Mouse (Mus musculus) erythroid progenitor cell, adult 5-6 weeks (primary cell): ENCODE results near the gene Nhlrc2. TPM values are rescaled to one million over a fixed set of nuclear protein-coding genes. Genes with fewer than 3 reads are reported as not detected.

Experiments used
- ATAC-seq: replicated peaks from 2 replicates; pipeline ENCODE4 v1.8.0; 2016; ENCODE audit warnings: moderate number of reproducible peaks, mild to moderate bottlenecking, moderate TSS enrichment, inconsistent platforms; ENCODE audit not compliant: poor library complexity, low FRiP score, severe bottlenecking
- total RNA-seq, 2 experiments: library from RNA; stranded (forward) in 1 of 2; stranded (reverse) in 1 of 2; fragments of 150-400 nt in 1 of 2; fragments of 186-747, 209-891 nt in 1 of 2; gene quantifications; 2 replicates each; pipeline versions ENCODE4 v1.2.3 to v1.2.4; 2015 to 2017; ENCODE audit warnings: low replicate concordance in 2 of 2

The Nhlrc2 gene
- total RNA-seq, 2 experiments from 2014 or later: 12.2 to 26.8 TPM

DNA sequence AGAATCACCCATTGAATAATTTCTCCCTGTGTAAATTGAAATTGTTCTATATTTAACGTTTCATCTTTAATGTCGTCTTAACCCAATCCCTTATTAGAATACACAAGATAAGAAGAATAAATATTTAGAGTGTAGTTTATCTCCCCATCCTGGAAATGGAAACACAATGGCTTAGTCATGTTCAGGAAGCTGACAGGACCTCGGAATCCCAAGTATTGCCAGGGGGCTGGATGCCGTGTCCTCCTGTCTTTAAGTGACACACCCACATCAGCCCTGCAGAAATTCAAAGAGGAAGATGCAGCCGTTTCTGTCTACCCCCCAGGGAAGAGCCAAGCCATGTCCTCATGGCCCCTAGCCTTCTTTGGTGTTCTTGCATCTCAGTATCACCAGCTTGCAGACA is 60.9 kb downstream of the Nhlrc2 start:
- no peak for ATAC-seq

DNA sequence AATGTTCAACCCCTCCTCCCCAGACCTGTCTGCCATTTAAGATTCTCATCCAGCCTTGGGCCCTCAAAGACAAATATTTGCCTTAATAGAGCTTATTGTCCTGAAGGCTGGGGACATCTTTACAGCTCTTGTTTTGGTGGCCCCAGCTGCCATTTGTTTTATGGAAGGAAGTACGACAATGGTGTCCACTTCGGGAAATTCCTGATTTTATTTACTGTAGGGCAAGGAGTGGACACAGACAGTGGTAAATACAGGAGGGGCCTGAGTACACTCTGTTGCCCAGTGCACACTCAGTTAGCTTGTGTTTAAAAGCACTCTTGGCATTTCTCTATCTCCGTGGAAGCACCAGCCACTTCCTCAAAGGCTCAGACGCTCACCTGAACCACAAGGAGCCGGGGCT is 66.1 kb downstream of the Nhlrc2 start:
- no peak for ATAC-seq

DNA sequence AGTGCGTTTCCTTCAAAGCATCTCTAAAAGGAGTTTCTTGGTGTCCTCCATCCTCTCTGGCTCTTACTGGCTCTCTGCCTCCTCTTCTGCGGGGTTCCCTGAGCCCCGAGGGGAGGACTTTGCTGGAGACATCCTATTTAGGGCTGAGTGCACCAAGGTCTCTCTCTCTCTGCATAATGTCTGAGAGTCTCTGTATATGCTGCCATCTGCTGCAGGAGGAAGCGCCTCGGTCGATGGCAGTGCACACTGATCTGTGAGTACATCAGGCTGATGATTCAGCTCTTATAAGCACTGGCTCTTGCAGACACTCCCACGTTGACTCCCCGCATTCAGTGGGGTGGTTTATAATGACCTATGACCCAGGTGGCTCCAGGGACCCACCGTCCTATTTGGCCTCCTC is 70.8 kb downstream of the Nhlrc2 start:
- no peak for ATAC-seq

DNA sequence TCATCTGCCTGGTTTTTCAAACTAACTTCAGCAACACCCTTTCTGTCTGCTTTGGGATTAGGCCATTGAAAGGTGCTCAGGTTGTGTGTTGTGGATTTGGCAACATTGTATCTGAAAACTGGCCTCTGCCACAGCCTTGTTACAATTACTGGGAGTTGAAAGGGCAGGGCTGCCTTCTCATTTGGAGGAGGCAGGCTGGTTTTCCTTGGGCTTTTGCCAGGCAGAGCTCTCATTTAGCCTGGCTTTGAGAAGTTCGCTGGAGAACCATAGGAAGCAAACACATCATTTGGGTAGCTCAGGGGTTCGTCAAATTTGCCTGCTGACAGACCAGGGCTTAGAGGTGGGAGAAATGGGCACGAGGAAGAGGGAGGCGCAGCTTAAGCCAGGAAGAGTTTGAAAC is 71.5 kb downstream of the Nhlrc2 start:
- no peak for ATAC-seq

DNA sequence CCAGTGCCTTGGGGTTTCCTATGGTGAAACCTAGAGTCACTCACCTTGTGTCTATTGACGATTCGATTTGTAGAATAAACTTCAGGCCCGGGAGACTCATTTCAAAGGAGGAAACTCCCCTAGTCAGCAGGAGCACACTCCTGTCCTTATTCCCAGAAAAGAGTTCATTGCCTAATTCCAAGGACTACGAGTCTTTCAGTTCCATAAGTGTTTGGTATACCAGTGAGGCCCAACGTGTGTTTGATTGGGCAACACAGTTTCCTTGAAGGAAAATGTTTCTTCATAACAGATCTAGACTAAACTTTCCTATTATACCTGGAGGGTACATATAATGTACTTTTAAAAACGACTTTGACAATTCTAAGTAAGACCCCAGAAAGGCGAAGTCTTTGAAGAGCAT is 73.8 kb downstream of the Nhlrc2 start:
- no peak for ATAC-seq

DNA sequence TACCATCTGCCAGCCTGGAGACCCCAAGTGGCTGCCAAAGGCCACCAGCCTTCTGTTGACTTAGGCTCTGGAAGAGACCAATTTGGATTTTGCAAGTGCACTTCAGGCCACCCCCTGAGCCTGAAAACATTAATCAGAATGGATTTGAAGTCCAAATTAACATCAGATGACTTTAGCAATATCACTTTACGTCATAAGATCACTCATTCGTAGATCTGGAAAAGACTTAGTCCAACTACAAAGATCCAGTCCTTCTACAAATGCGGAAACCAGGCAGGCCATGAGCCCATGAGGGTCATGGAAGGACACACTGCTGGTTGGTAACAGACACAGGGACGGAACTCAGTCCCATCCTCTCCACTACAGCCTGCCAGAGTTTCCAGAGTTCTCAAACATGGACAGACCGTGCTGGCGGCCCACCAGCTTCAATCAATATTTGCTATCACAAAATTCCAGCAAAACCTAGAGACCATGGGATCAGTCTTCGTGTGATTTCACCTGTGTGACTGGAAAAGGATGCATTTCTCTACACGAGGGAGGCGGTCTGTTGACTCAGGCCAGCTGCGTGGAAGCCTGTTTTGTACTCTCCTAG is 79.9 kb downstream of the Nhlrc2 start:
- no peak for ATAC-seq

DNA sequence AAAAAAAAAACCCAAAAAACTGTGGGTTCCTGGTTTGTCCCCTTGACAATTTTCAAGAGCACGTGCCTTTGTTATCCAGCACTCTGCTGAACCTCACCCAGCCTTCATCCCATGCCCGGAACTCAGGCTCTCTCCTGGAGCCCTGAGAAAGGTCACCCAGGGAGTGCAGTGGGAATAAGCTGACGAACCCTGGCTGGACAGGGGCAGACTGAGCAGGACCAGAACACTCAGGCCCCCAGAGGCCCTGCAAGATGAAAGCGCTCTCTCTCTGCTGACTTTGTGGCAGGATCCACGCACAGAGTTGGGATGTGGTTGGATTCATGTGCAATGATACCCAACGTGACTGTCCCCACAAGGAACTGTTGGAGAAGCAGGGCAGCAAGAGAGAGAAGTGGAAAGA is 81.6 kb downstream of the Nhlrc2 start:
- ATAC-seq: no peak

DNA sequence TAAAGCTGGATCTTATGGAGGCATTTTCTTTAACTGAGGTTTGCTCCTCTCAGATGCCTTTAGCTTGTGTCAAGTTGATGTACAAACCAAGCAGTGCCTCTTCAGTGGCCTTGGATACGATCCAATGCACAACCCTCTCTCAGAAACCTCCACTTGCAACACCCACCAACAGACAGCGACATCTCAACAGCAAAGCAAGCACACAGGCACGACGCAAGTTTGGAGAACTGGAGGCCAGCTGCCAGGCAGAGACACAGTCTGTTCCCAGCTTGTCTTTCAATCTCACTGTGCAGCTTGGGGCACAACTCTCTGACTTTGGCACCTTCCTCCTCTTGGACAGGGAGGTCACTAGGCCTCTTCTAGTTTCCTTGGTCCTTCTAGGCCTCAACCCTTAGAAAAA is 83.0 kb downstream of the Nhlrc2 start:
- no peak for ATAC-seq

DNA sequence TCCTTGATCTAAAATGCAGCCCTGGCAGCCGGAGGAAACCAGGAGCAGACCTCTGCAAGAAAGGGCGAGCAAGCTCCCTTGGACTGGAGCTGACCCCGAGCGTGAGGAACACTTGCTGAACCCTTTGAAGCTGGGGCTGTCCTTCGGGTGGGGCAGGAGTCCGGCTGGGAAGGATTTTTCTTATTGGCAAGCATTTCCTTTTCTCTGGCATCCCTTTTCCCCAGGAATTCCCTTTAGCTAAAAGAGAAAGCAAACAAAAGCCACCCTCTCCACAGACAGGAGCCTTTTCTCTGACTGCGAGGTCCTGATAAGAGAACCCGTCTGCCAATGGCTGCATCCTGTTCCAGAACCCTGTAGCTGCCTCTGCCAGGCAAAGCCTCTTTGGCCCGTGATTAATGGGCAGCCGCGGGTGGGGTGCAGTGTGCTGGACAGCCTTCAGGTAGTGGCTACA is 83.4 kb downstream of the Nhlrc2 start:
- no peak for ATAC-seq

DNA sequence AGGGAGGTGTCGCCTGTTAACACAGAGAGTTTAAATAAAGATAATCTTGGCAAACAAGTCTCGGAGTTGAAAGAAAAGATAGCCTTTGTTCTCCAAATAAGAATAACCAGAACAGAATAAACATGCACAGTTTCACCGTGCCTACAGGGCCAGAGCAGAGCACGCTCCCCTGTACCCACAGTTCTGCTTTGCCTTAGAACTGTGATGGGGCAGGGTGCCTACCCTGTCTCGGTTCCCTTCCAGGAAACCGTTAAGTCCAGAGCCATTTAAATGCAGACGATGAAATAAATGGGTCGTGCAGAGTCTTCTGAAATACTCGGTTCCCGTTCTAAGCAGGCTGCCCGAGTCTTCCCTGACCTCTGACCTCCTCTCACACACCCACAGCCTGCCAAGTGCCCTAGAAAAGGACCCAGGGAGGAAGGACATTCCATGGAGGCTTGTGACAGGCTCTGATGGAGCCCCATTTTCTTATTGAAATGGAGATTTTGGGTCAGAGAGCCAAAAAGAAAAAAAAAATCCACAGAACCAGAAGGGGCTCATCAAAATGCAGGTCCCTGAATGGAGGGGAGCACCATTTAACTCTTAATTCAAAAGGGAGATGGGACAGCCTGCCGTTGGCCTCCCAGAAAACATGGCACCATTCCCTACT is 89.1 kb downstream of the Nhlrc2 start:
- no peak for ATAC-seq

DNA sequence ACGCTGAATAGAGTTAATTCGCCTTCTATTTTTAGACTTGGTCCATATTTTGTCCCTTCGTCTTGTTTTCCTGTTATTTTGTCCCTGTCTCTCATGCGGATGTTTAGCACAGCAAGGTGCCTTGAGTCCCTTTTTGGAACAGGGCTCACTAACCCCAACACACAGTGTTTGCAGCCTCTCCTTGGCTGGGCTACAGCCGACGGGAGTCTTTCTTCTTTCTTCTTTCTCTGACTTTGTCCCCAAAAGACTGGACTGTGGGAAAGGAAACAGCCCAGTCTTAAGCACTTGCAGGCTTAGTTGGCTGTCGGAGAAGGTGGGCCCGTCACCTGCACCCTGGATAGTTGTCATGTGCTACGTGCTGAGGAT is 89.6 kb downstream of the Nhlrc2 start:
- no peak for ATAC-seq

DNA sequence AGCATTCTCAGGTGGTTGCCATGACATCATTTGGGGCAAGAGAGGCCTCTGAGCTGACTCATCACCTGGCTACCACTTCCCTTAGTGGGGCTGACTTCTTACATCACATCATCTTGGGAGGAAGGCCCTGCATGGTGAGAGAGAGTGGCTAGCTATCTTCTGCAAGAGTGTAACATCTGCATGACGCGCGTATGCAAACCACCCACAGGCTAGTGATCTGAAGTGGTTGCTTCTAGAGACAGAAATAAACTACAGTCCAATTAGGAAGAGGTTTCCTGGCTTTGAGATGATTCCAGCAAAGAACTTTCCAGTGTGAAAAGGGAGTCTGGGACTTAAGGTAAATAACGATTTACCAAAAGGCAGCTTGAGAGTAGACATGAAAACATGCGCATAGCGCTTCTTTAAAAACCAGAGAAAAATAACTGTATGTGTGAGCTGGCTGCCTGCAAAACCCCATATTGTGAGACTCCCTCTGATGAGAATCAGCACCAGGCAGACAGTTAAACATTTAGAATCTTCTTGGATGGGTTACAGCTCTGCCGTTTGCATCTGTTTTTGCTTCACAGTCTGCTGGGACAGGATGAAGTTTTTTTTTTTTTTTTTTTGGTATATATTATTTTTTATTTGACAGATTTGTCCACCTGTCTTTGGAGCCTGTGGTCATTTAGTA is 99.5 kb downstream of the Nhlrc2 start:
- ATAC-seq: no peak

DNA sequence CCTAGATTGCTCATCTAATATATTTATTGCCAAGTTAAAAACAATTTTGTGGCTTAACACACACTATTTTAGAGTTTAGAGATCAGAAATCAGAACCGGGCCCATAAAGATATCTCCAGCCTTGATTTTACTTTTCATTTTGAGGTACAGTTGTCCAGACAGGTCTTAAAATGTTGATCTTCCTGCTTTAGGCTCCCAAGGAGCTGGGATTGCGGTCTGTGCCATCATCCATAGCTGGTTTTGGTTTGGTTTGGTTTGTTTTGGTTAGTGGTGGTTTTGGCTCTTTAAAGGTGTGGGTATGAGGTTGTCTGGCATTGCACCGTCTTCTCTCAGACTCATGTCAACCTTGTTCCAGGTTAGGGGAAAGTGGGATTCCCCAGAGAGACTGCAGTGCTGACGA is 103.2 kb downstream of the Nhlrc2 start:
- ATAC-seq: no peak

DNA sequence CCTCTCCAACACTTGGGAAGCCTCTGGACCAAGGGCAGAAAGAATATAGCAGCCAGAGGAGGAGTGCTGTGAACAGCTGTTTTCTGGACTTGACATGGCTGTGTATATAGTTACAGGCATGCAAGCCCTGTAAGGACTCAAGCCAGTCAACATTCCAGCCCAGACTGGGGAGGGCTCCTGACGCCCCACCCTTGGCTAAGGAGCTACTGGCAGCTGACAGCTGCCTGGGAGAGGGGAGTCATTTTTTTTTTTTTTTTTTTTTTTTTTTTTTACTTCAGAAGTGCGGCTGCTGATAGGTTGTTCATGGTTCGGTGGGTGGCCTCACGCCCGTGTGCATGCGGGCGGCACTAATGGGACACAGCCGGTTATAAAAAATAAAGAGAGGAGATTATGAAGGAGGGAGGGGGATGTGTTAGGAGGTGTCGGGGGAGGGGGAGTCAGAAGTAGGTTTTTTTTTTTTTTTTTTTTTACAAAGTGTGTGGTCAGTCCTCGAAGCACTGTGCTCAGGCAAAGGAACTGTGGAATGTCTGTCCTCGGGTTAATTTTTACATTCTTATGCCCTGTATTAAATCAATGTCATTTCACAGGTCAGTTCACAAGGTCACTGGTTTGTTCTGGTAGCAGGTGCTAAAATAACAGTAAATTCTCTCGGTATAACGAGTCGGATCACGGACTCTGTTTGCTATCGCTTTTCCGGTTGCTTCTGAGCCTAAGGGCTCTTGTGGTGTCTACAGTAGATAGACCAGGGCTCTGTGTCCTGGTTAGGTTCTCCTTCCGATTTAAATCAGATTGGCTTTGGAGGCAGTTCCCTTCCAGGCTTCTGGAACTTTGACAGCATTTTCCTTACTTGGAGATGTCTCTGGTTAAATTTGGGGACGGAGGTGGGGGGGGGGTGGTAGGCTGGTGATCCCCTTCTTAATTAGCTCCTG is 104.2 kb downstream of the Nhlrc2 start:
- no peak for ATAC-seq

Other genes with a start within 250 kb of the Nhlrc2 start
- not detected in 2 replicates for gene Nrap, start 158.2 kb upstream of the Nhlrc2 start, total RNA-seq (2015; ENCODE audit: low replicate concordance)
- not detected in 2 replicates for gene Nrap, start 158.2 kb upstream of the Nhlrc2 start, total RNA-seq (2017; ENCODE audit: low replicate concordance)
- gene Casp7, start 151.1 kb upstream of the Nhlrc2 start, total RNA-seq (2015; ENCODE audit: low replicate concordance): 25.6 and 37.7 TPM in 2 replicates
- gene Casp7, start 151.1 kb upstream of the Nhlrc2 start, total RNA-seq (2017; ENCODE audit: low replicate concordance): 14.0 and 35.9 TPM in 2 replicates
- not detected in 2 replicates for gene Plekhs1, start 86.6 kb upstream of the Nhlrc2 start, total RNA-seq (2015; ENCODE audit: low replicate concordance)
- gene Plekhs1, start 86.6 kb upstream of the Nhlrc2 start, total RNA-seq (2017; ENCODE audit: low replicate concordance): not detected in 2 replicates
- gene Dclre1a, start within 50 bp of the Nhlrc2 start, total RNA-seq (2015; ENCODE audit: low replicate concordance): 32.7 and 71.7 TPM in 2 replicates
- 20.9 and 50.8 TPM in 2 replicates for gene Dclre1a, start within 50 bp of the Nhlrc2 start, total RNA-seq (2017; ENCODE audit: low replicate concordance)
- not detected in 2 replicates for gene Adrb1, start 173.9 kb downstream of the Nhlrc2 start, total RNA-seq (2015; ENCODE audit: low replicate concordance)
- gene Adrb1, start 173.9 kb downstream of the Nhlrc2 start, total RNA-seq (2017; ENCODE audit: low replicate concordance): 0.45 TPM in 1 of 2 replicates, not detected in the other